Mouse (Mus musculus): Measurements from ENCODE around the gene Pla2g4c. TPM values are rescaled to one million over a fixed set of nuclear protein-coding genes. Genes with fewer than 3 reads are reported as not detected.

Gene Pla2g4c
- total RNA-seq, 2 experiments from 2014 or later: 0.14 TPM; not detected in 1

DNA sequence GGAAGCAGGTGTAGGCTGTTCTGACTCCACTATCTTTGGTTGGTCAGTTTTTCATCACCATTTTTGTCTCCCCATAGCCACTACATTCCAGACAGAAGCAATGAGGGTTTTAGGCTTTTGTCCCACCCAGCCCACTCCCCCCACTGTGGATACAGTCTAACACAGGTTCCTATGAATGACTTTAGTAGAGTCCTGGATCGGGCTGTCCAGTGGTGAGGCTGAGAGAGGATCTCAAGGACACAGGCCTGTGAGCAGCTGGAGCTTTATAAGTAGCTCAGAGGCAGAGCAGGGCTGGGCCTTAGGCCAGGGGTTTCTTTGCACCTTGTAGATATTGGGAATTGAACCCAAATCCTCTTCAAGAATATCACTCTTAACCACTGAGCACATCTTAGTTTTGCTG, 22.8 kb upstream of the Pla2g4c start:
- Histone ChIP-seq H3K4me3 (no peak overlapping the region), H3K27ac (no peak overlapping the region)
- DNase-seq: no peak
- no peak for TF ChIP-seq CTCF (IDR thresholded peaks at IDR 0.05)
- intact Hi-C loops (cut with DNase I): no loop called here

DNA sequence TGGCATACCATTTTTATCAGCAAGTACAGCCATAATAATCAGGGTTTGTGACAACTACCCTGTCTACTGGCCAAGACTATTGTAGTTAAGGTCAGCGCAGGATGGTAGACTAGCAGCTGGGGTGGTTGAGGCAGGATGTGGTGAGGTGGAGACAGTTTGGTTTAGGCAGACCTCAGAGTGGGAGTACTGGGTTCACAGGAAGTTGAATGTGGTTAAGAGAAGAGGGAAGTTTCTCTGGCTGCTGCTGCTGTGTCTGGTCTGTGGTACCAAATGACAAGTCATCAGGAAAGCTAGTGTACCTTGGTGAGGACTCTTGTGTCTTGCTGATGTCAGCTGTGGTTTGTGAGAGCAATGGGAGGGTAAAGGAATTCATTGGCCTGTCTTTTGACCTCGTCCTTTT, 21.7 kb upstream of the Pla2g4c start:
- Histone ChIP-seq H3K4me3 (no peak overlapping the region), H3K27ac (no peak overlapping the region)
- TF ChIP-seq CTCF (IDR thresholded peaks at IDR 0.05): no peak
- intact Hi-C loops (cut with DNase I): no loop called here
- no peak for DNase-seq

DNA sequence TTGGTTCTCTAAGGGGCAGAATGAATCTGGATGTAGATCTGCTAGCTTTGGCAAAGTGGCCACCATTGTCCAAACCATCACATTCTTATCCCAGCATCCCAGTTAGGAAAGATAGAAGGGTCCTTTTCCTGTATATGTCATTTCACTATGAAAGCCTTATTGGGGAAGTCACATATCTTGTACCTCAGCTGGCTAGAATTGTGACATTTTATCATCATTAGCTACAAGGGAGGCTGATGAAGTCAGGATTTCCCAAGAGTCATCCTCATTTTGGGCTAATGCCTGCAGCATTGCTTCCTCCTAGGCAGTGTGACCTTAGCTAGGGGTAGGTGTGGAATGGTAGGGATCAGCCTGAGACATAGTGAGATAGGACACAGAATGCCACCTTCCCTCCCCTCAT, 21.1 kb upstream of the Pla2g4c start:
- intact Hi-C loops (cut with DNase I): no loop called here

DNA sequence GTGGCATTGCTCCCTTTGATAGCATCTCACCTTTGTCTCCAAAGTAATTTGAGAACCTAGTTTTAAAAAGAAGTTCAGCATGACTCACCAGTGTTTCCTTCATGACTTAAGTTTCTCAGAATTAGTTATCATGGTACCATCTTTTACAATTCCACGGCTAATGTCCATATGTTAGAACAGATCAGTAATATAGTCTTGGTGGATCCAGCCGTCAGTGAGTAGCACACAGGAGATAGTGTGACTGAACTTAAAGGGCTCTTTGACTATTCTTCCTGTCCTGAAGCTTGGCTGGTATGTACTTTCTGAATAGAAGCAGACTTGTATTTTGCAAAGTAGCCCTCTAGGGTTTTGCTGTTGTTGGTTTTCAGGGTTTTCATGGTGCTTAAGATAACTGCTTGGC, 15.0 kb upstream of the Pla2g4c start:
- intact Hi-C loops (cut with DNase I): no loop called here
- no peak overlapping the region for H3K4me3 ChIP-seq
- no peak for DNase-seq
- H3K27ac ChIP-seq: no peak overlapping the region
- TF ChIP-seq CTCF (IDR thresholded peaks at IDR 0.05): no peak

More for the DNA sequence above, 21.1 kb upstream of the Pla2g4c start:
- TF ChIP-seq CTCF (IDR thresholded peaks at IDR 0.05): no peak
- no peak for DNase-seq
- H3K4me3 ChIP-seq: no peak overlapping the region
- no peak overlapping the region for H3K27ac ChIP-seq

DNA sequence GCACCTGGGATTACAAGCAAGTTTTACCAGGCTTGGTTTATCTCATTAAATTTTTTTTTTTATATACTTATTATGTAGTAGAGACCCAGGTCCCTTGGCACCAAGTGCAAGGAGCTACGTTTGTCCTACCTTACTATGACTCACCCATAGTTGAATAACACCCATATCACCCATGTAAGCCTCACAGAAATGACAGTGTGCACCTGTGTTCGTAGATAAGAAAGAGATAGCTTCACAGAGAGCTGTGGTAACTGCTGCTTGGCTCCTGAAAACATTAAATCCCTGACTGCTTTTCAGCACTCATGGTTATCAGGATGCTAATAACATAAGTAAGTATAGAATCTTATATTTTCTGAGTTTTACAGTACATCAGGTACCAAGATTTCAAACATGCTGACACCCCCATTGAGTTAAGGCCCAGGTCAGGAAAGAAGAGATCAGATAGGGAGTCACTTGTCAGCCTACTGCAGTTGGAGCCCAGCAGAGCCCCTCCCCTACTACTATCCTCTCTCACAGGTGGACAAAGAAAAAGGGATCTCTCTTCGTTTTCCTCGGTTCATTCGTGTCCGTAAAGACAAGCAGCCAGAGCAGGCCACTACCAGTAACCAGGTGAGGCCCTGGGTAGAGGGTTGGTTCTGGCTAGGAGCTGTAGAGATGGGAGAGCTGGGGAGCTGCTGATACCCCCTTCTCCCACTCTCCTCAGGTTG, 13.8 kb upstream of the Pla2g4c start:
- Histone ChIP-seq H3K27ac (no peak overlapping the region), H3K4me3 (no peak overlapping the region)
- no peak for TF ChIP-seq CTCF (IDR thresholded peaks at IDR 0.05)
- no peak for DNase-seq
- intact Hi-C loops (cut with DNase I): no loop called here

DNA sequence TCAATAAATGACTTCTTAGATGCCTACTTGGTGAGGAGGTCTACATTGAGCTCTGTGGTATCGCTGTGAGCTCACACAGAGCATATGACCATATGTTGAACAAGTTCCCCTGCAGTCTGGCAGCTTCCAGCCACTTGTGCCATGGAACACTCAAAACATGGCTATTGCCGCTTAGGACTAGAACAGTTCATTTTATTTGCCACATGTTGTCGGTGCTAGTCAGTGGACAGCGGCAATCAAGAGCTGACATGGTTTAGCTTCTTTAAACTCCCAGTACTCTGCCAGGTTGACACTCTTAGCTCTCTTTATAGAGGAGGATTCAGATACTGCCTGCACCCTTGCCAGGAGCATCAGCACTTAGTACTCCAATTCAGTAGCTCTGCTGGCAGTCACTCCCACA, 13.1 kb upstream of the Pla2g4c start:
- DNase-seq: no peak
- H3K4me3 ChIP-seq: no peak overlapping the region
- no peak for TF ChIP-seq CTCF (IDR thresholded peaks at IDR 0.05)
- intact Hi-C loops (cut with DNase I): no loop called here
- H3K27ac ChIP-seq: no peak overlapping the region

DNA sequence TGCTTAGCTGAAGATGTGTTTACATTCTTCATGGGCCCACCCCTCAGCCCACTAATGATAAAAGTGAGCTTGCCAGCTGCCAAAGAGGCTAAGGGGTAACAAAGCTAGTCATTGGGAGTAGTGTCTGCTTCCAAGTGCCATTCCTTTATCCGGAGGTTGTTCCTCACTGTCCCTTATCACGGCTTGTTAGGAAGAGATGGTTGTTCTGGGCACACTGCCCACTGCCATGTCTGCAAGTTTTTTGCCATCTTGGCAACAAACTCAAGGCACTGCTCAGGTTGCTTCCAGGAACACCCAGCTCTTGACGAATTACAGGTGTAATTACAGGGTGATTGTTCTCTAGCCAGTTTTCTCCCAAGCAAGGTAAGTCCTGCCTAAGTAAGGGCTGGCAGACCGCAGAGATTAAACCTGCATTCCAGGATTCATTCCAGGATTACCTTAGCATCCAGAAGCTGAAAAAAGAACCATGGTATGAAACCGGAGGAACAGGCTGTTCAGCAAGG, 10.3 kb upstream of the Pla2g4c start:
- Histone ChIP-seq H3K4me3 (no peak overlapping the region), H3K27ac (no peak overlapping the region)
- intact Hi-C loops (cut with DNase I): no loop called here
- no peak for TF ChIP-seq CTCF (IDR thresholded peaks at IDR 0.05)
- peak; percentile 55 for DNase-seq

DNA sequence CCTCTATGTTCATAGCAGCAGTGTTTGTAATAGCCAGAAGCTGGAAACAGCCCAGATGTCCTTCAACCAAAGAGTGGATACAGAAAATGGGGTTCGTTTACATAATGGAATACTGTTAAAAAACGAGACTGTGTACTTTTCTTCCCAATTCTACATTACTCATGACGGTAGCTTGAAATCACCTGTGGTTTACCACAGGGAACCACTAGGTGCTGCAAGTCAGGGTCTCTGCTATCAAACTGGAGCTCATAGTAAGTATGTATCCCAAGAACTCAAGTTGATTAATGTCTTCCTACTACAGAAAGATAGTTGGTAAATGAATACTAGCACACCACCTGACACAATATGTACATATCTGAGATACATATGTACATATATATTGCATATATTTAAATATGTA, 3.0 kb upstream of the Pla2g4c start:
- Histone ChIP-seq H3K4me3 (no peak overlapping the region), H3K27ac (no peak overlapping the region)
- TF ChIP-seq CTCF (IDR thresholded peaks at IDR 0.05): no peak
- DNase-seq: no peak
- intact Hi-C loops (cut with DNase I): no loop called here

DNA sequence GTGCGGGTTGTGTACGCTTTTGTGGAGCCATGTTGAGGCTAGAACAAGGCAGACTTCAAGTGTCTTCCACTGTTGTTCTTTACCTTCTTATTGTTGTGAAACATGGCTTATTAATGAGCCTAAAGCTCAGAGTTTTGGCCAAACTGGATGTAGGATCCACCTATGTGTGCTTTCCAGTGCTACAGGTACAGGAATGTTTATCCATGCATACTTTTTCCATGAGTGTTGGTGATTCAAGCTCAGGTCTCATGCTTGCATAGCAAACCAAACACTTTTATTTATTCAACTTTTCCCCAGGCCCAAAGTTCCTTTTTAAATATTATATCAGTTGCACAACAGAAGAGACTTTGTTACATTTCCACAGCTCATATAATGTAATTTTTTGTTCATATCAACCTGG, 6.1 kb downstream of the Pla2g4c start:
- H3K27ac ChIP-seq: no peak overlapping the region
- DNase-seq: no peak
- intact Hi-C loops (cut with DNase I): no loop called here
- TF ChIP-seq CTCF (IDR thresholded peaks at IDR 0.05): no peak
- H3K4me3 ChIP-seq: no peak overlapping the region

DNA sequence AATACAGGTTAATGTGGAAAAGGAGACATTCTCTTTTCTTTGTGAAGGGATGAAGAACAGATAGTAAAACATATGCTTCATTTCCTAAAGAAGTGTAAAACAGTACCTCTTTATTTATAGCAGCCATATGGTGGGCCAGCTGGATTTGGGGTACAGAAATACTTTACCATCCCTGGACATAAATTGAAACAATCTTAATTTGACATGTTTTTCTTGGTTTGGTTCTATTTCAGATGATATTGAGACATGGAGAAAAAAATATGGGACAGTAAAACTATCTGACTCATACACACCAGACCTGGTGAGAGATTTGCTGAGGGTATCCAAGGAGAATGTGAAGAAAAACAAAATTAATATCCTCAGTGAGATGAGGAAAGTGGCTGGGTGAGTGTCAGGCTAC, 31.5 kb downstream of the Pla2g4c start:
- intact Hi-C loops (cut with DNase I): no loop called here
- TF ChIP-seq CTCF (IDR thresholded peaks at IDR 0.05): no peak

DNA sequence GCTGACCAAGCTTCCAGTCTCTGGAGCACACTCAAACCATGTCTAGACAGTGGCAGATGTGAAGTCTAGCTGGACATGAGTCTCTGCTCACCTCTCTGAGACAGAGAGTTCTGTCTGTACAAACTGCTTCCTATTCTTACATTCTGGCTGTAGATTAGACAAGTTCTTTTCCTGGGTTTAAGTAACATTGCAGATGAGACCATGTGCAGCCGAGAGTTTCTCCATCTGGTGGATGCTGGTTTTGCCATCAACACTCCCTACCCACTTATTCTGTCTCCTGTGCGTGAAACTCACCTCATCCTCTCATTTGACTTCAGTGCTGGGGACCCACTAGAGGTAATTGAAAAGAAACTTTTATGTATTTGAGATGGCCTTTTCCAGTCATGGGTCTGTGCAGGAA, 56.1 kb downstream of the Pla2g4c start:
- no peak overlapping the region for H3K27ac ChIP-seq
- intact Hi-C loops (cut with DNase I): no loop called here
- no peak overlapping the region for H3K4me3 ChIP-seq
- DNase-seq: no peak
- TF ChIP-seq CTCF (IDR thresholded peaks at IDR 0.05): no peak

More for the DNA sequence above, 31.5 kb downstream of the Pla2g4c start:
- H3K27ac ChIP-seq: no peak overlapping the region
- H3K4me3 ChIP-seq: no peak overlapping the region
- DNase-seq: no peak

DNA sequence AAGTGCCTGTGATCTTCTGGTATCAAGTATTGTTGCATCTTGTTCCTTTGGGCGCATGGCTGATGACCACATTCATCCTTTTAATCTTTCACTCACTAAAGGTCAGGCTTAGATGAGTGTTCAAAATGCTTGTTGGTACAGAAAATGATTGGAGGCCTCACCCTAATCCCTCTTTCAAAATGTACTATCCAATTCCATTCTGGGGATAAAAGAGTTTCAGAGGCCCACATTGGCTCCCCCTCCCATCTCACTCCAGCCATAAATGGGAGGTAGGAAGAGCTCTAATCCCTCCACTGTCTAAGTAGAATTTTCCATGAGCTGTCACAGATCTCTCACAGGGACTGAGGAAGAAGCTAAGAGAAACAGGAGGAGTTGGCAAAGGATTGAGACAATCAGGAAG, 73.4 kb downstream of the Pla2g4c start, which contains the start of gene Cabp5:
TSS of gene Cabp5 (plus strand) at position 301 of the 400 bp plus-strand sequence.
- no peak within 1 kb of the TSS for H3K4me3 ChIP-seq
- TF ChIP-seq CTCF (IDR thresholded peaks at IDR 0.05): no peak
- no peak for DNase-seq
- no peak within 1 kb of the TSS for H3K27ac ChIP-seq
- intact Hi-C loops (cut with DNase I): no loop called here

Other genes starting within 250 kb of the Pla2g4c start
- not detected for gene Vmn1r85, start 229.5 kb upstream of the Pla2g4c start, total RNA-seq (2021)
- not detected for gene Vmn1r86, start 204.7 kb upstream of the Pla2g4c start, total RNA-seq (2021)
- not detected for gene Vmn1r87, start 184.5 kb upstream of the Pla2g4c start, total RNA-seq (2021)
- gene Vmn1r88, start 165.1 kb upstream of the Pla2g4c start, total RNA-seq (2021): under 1 TPM; 0.05 to 0.11 TPM
- gene Vmn1r89, start 111.6 kb upstream of the Pla2g4c start, total RNA-seq (2021): not detected
- gene Lig1, start 47.4 kb upstream of the Pla2g4c start, total RNA-seq (2021): 1 to 10 TPM; 1.1 to 1.4 TPM
- 10 to 100 TPM; 12.6 to 14.5 TPM for gene Zswim9, start 45.9 kb upstream of the Pla2g4c start, total RNA-seq (2021)
- not detected for gene Cabp5, start 73.5 kb downstream of the Pla2g4c start, total RNA-seq (2021)
- gene Bsph1, start 126.2 kb downstream of the Pla2g4c start, total RNA-seq (2021): not detected
- gene Bsph2, start 246.4 kb downstream of the Pla2g4c start, total RNA-seq (2021): not detected

Data from gastrocnemius, adult 2 months (tissue).